Mouse (Mus musculus) forebrain, embryonic 13.5 days (tissue): Measurements from ENCODE around the gene Slc22a4. TPM values are rescaled to one million over a fixed set of nuclear protein-coding genes. Genes with fewer than 3 reads are reported as not detected.
"Not testable (repeated sequence)": the region's sequence is repeated elsewhere in the genome, so short reads cannot be mapped to it uniquely, and the experiment has no call there.

ENCODE experiments used
- ATAC-seq: fragments of 200-750 bp; cut with Nextera tagmentation; 2 replicates; pipeline ENCODE4 v1.8.0; 2017
- H3K27ac ChIP-seq: fragments of 300-500 bp; sonication (generic); 2 replicates; pipeline ENCODE4 v1.5.1; 2015; ENCODE audit warnings: inconsistent platforms, mild to moderate bottlenecking, moderate library complexity
- H3K27me3 ChIP-seq: fragments of 300-500 bp; sonication (generic); 2 replicates; pipeline ENCODE4 v1.6.1; 2015; ENCODE audit warnings: mild to moderate bottlenecking, inconsistent platforms
- H3K36me3 ChIP-seq: fragments of 300-500 bp; sonication (generic); 2 replicates; pipeline ENCODE4 v1.6.1; 2015; ENCODE audit warnings: mild to moderate bottlenecking, inconsistent platforms; ENCODE audit not compliant: poor library complexity, severe bottlenecking
- H3K4me1 ChIP-seq: fragments of 300-500 bp; sonication (generic); 2 replicates; pipeline ENCODE4 v1.6.1; 2015; ENCODE audit warnings: inconsistent platforms
- H3K4me2 ChIP-seq: fragments of 300-500 bp; sonication (generic); 2 replicates; pipeline ENCODE4 v1.6.1; 2015; ENCODE audit warnings: inconsistent platforms, mild to moderate bottlenecking, moderate library complexity
- H3K4me3 ChIP-seq: fragments of 300-500 bp; sonication (generic); 2 replicates; pipeline ENCODE4 v1.5.1; 2015; ENCODE audit warnings: mild to moderate bottlenecking, inconsistent platforms
- H3K9ac ChIP-seq: fragments of 300-500 bp; sonication (generic); 2 replicates; pipeline ENCODE4 v1.6.1; 2015; ENCODE audit warnings: mild to moderate bottlenecking, inconsistent platforms
- H3K9me3 ChIP-seq: fragments of 300-500 bp; sonication (generic); replicated peaks from 2 replicates; pipeline ENCODE4 v1.6.1; 2016; ENCODE audit warnings: inconsistent platforms
- WGBS: fragments of 180-500 bp; shearing (Covaris S2); methylation state at CpG from one replicate; pipeline ENCODE4 v1.1.7; 2015; 5-methylcytosine and 5-hydroxymethylcytosine counted together
- polyA plus RNA-seq: library from polyadenylated mRNA; unstranded; fragments of >200 nt; fragmentation: Nextera tagmentation; extraction: Ambion mirVana; gene quantifications from 2 replicates; pipeline ENCODE4 v1.2.1, GENCODE M21; 2015

Gene Slc22a4
- polyA plus RNA-seq, 1 experiment from 2014 or later, result 0.21 TPM

GRCm38 (mm10) chr11:54018893-54019732 is 8.8 kb downstream of the Slc22a4 start:
- H3K27ac ChIP-seq, result no peak overlapping the region
- no peak for ATAC-seq
- H3K27me3 ChIP-seq, result no peaks in the 10 kb centered on the region
- H3K4me1 ChIP-seq, result no peaks in the 10 kb centered on the region
- H3K9ac ChIP-seq, result no peak overlapping the region
- 82% methylated on average over 3 of the region's 3 CpGs for WGBS
- H3K4me3 ChIP-seq, result no peak overlapping the region
- no peaks in the 10 kb centered on the region for H3K36me3 ChIP-seq
- no peak overlapping the region for H3K4me2 ChIP-seq
- H3K9me3 ChIP-seq, result no peaks in the 10 kb centered on the region

GRCm38 (mm10) chr11:54017596-54017995 is 10.3 kb downstream of the Slc22a4 start:
- no peaks in the 10 kb centered on the region for H3K27me3 ChIP-seq
- no peak for ATAC-seq
- 70% methylated on average over 4 of the region's 4 CpGs for WGBS

GRCm38 (mm10) chr11:54016051-54016450 is 11.8 kb downstream of the Slc22a4 start:
- ATAC-seq, result no peak

More at GRCm38 (mm10) chr11:54017596-54017995, 10.3 kb downstream of the Slc22a4 start:
- Histone ChIP-seq H3K4me1 (no peaks in the 10 kb centered on the region), H3K9ac (no peak overlapping the region), H3K9me3 (no peaks in the 10 kb centered on the region), H3K36me3 (no peaks in the 10 kb centered on the region), H3K27ac (no peak overlapping the region), H3K4me2 (no peak overlapping the region), H3K4me3 (no peak overlapping the region)

GRCm38 (mm10) chr11:54012961-54013360 is 14.9 kb downstream of the Slc22a4 start:
- no peak for ATAC-seq
- H3K4me1 ChIP-seq, result no peaks in the 10 kb centered on the region
- H3K27me3 ChIP-seq, result no peaks in the 10 kb centered on the region
- H3K36me3 ChIP-seq, result no peaks in the 10 kb centered on the region
- no peak overlapping the region for H3K4me2 ChIP-seq
- WGBS, result 81% methylated on average over 5 of the region's 5 CpGs
- H3K4me3 ChIP-seq, result no peak overlapping the region
- H3K9ac ChIP-seq, result no peak overlapping the region
- no peaks in the 10 kb centered on the region for H3K9me3 ChIP-seq
- no peak overlapping the region for H3K27ac ChIP-seq

More at GRCm38 (mm10) chr11:54016051-54016450, 11.8 kb downstream of the Slc22a4 start:
- WGBS, result 52% methylated on average over 8 of the region's 8 CpGs
- no peak overlapping the region for H3K4me2 ChIP-seq
- no peak overlapping the region for H3K9ac ChIP-seq
- no peak overlapping the region for H3K27ac ChIP-seq
- H3K4me3 ChIP-seq, result no peak overlapping the region
- H3K36me3 ChIP-seq, result no peaks in the 10 kb centered on the region
- H3K27me3 ChIP-seq, result no peaks in the 10 kb centered on the region
- no peaks in the 10 kb centered on the region for H3K9me3 ChIP-seq
- H3K4me1 ChIP-seq, result no peaks in the 10 kb centered on the region

GRCm38 (mm10) chr11:54011255-54011654 is 16.6 kb downstream of the Slc22a4 start:
- Histone ChIP-seq H3K4me3 (no peak overlapping the region), H3K27ac (no peak overlapping the region), H3K4me2 (no peak overlapping the region), H3K36me3 (no peaks in the 10 kb centered on the region), H3K27me3 (no peaks in the 10 kb centered on the region), H3K9me3 (no peaks in the 10 kb centered on the region), H3K9ac (no peak overlapping the region), H3K4me1 (no peaks in the 10 kb centered on the region)
- ATAC-seq, result no peak
- WGBS, result 94% methylated on average over 2 of the region's 2 CpGs

- Histone ChIP-seq H3K36me3 (no peaks in the 10 kb centered on the region), H3K4me3 (no peak overlapping the region), H3K27me3 (no peaks in the 10 kb centered on the region), H3K9ac (no peak overlapping the region), H3K9me3 (no peaks in the 10 kb centered on the region), H3K4me1 (no peaks in the 10 kb centered on the region), H3K27ac (no peak overlapping the region), H3K4me2 (no peak overlapping the region)
- 87% methylated on average over 10 of the region's 10 CpGs for WGBS
- ATAC-seq, result no peak
These were observed 19.4 kb downstream of the Slc22a4 start for GRCm38 (mm10) chr11:54008416-54008920.

- H3K4me3 ChIP-seq, result no peak overlapping the region
- H3K27me3 ChIP-seq, result no peaks in the 10 kb centered on the region
- no peaks in the 10 kb centered on the region for H3K9me3 ChIP-seq
- H3K36me3 ChIP-seq, result no peaks in the 10 kb centered on the region
- no peak overlapping the region for H3K9ac ChIP-seq
- H3K4me1 ChIP-seq, result no peaks in the 10 kb centered on the region
- 93% methylated on average over 11 of the region's 11 CpGs for WGBS
- H3K4me2 ChIP-seq, result no peak overlapping the region
- H3K27ac ChIP-seq, result no peak overlapping the region
- ATAC-seq, result no peak
These were observed 20.2 kb downstream of the Slc22a4 start for GRCm38 (mm10) chr11:54007717-54008116.

GRCm38 (mm10) chr11:54006901-54007300 is 21.0 kb downstream of the Slc22a4 start:
- Histone ChIP-seq H3K4me2 (no peak overlapping the region), H3K36me3 (no peaks in the 10 kb centered on the region), H3K27me3 (no peaks in the 10 kb centered on the region), H3K9me3 (no peaks in the 10 kb centered on the region), H3K9ac (no peak overlapping the region), H3K4me3 (no peak overlapping the region), H3K27ac (no peak overlapping the region), H3K4me1 (peaks cover 3% of the 10 kb centered on the region; the same call in 1 of the 2 replicates)
- ATAC-seq, result no peak
- 85% methylated on average over 4 of the region's 4 CpGs for WGBS

GRCm38 (mm10) chr11:54006362-54006761 is 21.5 kb downstream of the Slc22a4 start:
- H3K4me1 ChIP-seq, H3K4me3 ChIP-seq, ATAC-seq, H3K27me3 ChIP-seq, H3K9me3 ChIP-seq, H3K27ac ChIP-seq, H3K36me3 ChIP-seq, H3K9ac ChIP-seq, H3K4me2 ChIP-seq: not testable (repeated sequence)
- 88% methylated on average over 5 of the region's 5 CpGs for WGBS

- H3K36me3 ChIP-seq, result no peaks in the 10 kb centered on the region
- no peak overlapping the region for H3K9ac ChIP-seq
- H3K27ac ChIP-seq, result no peak overlapping the region
- H3K4me1 ChIP-seq, result peaks cover 3% of the 10 kb centered on the region; the same call in 1 of the 2 replicates
- WGBS, result 83% methylated on average over 3 of the region's 3 CpGs
- H3K27me3 ChIP-seq, result no peaks in the 10 kb centered on the region
- no peak for ATAC-seq
- H3K4me3 ChIP-seq, result no peak overlapping the region
- H3K4me2 ChIP-seq, result no peak overlapping the region
- H3K9me3 ChIP-seq, result no peaks in the 10 kb centered on the region
These were observed 23.2 kb downstream of the Slc22a4 start for GRCm38 (mm10) chr11:54004734-54005133.

- WGBS, result 82% methylated on average over 9 of the region's 9 CpGs
- Histone ChIP-seq H3K27ac (no peak overlapping the region), H3K4me2 (no peak overlapping the region), H3K4me3 (no peak overlapping the region), H3K4me1 (peaks cover 3% of the 10 kb centered on the region; the same call in 1 of the 2 replicates), H3K9ac (no peak overlapping the region), H3K27me3 (no peaks in the 10 kb centered on the region), H3K9me3 (no peaks in the 10 kb centered on the region), H3K36me3 (no peaks in the 10 kb centered on the region)
- ATAC-seq, result no peak
These were observed 23.7 kb downstream of the Slc22a4 start for GRCm38 (mm10) chr11:54004221-54004620.

GRCm38 (mm10) chr11:54002761-54003717 is 24.9 kb downstream of the Slc22a4 start:
- ATAC-seq, result peak; percentile 75

More at GRCm38 (mm10) chr11:54002761-54003717, 24.9 kb downstream of the Slc22a4 start:
- not testable (repeated sequence) for H3K36me3 ChIP-seq, H3K27ac ChIP-seq, H3K27me3 ChIP-seq, H3K4me1 ChIP-seq, H3K4me3 ChIP-seq, H3K4me2 ChIP-seq, H3K9ac ChIP-seq, H3K9me3 ChIP-seq
- 51% methylated on average over 12 of the region's 12 CpGs for WGBS
